Mouse (Mus musculus): ENCODE data around the gene Tmem42.
A peak's percentile ranks its signal among the peaks of the same experiment; 100 is the strongest.

Tmem42 gene

GRCm38 (mm10) chr9:123020995-123021631 is at the start of gene Tmem42:
Tmem42 (plus strand) TSS chr9:123021326.
- DNase-seq (ENCODE audit: low spot score) = peak; percentile 87

- DNase-seq (ENCODE audit: low spot score) = no peak
Measured at GRCm38 (mm10) chr9:122998406-122999192, 22.5 kb upstream of the Tmem42 start.

GRCm38 (mm10) chr9:122999193-122999586 is 21.9 kb upstream of the Tmem42 start:
- no peak for DNase-seq (ENCODE audit: low spot score)

- DNase-seq (ENCODE audit: low spot score) = no peak
Measured at GRCm38 (mm10) chr9:123004718-123005117, 16.4 kb upstream of the Tmem42 start.

- no peak for DNase-seq (ENCODE audit: low spot score)
Measured at GRCm38 (mm10) chr9:123006071-123006470, 15.1 kb upstream of the Tmem42 start.

GRCm38 (mm10) chr9:123021636-123022379 is 682 bp downstream of the Tmem42 start:
- DNase-seq (ENCODE audit: low spot score) = no peak

GRCm38 (mm10) chr9:123024201-123024600 is 3.1 kb downstream of the Tmem42 start:
- no peak for DNase-seq (ENCODE audit: low spot score)

GRCm38 (mm10) chr9:123031496-123032246 is 10.5 kb downstream of the Tmem42 start:
- DNase-seq (ENCODE audit: low spot score) = no peak

- no peak for DNase-seq (ENCODE audit: low spot score)
Measured at GRCm38 (mm10) chr9:123034426-123034825, 13.3 kb downstream of the Tmem42 start, which contains the start of gene Tgm4. Tgm4 (plus strand) TSS chr9:123034726.

GRCm38 (mm10) chr9:123047665-123048064 is 26.5 kb downstream of the Tmem42 start:
- DNase-seq (ENCODE audit: low spot score) = no peak

GRCm38 (mm10) chr9:123058724-123059292 is 37.7 kb downstream of the Tmem42 start:
- DNase-seq (ENCODE audit: low spot score) = peak; percentile 76

GRCm38 (mm10) chr9:123060172-123060571 is 39.0 kb downstream of the Tmem42 start:
- DNase-seq (ENCODE audit: low spot score) = no peak

Measured in T-cell, adult 2 months (primary cell).